Mouse (Mus musculus) small intestine, adult 2 months (tissue): ENCODE results near the gene Olfr91.

Source experiments
- CTCF ChIP-seq: fragments of 200-500 bp; IDR thresholded peaks from 2 replicates; pipeline ENCODE4 v1.5.1; 2012; ENCODE audit warnings: low read depth, mild to moderate bottlenecking, control low read depth, inconsistent platforms, low read length, moderate library complexity, mixed read lengths; ENCODE audit not compliant: insufficient replicate concordance, insufficient read length; ENCODE audit errors: extremely low read depth
- POLR2A ChIP-seq: fragments of 200-500 bp; IDR thresholded peaks from 2 replicates; pipeline ENCODE4 v1.6.1; 2012; ENCODE audit warnings: low read depth, mild to moderate bottlenecking, control low read depth, inconsistent platforms, low read length, moderate library complexity

- TF ChIP-seq CTCF (no peak), POLR2A (no peak)
These were observed 25.3 kb downstream of the Olfr91 start for GRCm38 (mm10) chr17:37072730-37073276.
